9 mouse cellular contexts compared by ENCODE assay signal in genomic region chr1:75248041-75248772, GRCm38 (mm10). TPM values are rescaled to one million over a fixed set of nuclear protein-coding genes. Genes with fewer than 3 reads are reported as not detected.
DNase-seq lines count a peak whose midpoint lies in the region; ATAC-seq and TF ChIP-seq lines count a peak whose summit lies in the region.
"Had no signal": no experiment of that assay in that cellular context is flagged by ENCODE, and none has a peak within 500 bp of the region (broad histone marks: within the 10 kb centered on the region; RNA-seq: fewer than 3 reads in every experiment).

No protein-coding gene starts in this region.

- DNase-seq in adrenal gland, postnatal 25 days, result peak; percentile 71
- DNase-seq in heart, adult 18-20 months, result peak; percentile 77 to 85
- DNase-seq in limb, embryonic 14.5 days (ENCODE audit: low spot score), result no peak
- peak; percentile 76 for DNase-seq in stomach, postnatal 0 days (ENCODE audit: low spot score)
- DNase-seq in layer of hippocampus, postnatal 36 days, result no peak
- no peak for DNase-seq in B cell, adult 2 months

- no peak for TF ChIP-seq POLR2A in limb, embryonic 14.5 days (IDR thresholded peaks at IDR 0.05; ENCODE audit: borderline replicate concordance, extremely low read depth, insufficient read depth, insufficient read length)

- no peak for TF ChIP-seq EP300 in stomach, postnatal 0 days (optimal IDR thresholded peaks at IDR 0.05)

- TF ChIP-seq CTCF in stomach, postnatal 0 days (IDR thresholded peaks at IDR 0.05; ENCODE audit: low read depth), result no peak

- peak overlapping the region; percentile 19 for H3K4me3 ChIP-seq in megakaryocyte, embryonic 14.5 days (replicated peaks)
- no peak overlapping the region for H3K4me3 ChIP-seq in limb, embryonic 14.5 days (replicated peaks; ENCODE audit: low read length)
- H3K4me3 ChIP-seq in stomach, postnatal 0 days (ENCODE audit: low read depth, low read length), result no peak overlapping the region

- no peaks in the 10 kb centered on the region for H3K9me3 ChIP-seq in megakaryocyte, embryonic 14.5 days
- H3K9me3 ChIP-seq in limb, embryonic 14.5 days (ENCODE audit: control insufficient read depth, low read length), result no peaks in the 10 kb centered on the region
- no peaks in the 10 kb centered on the region for H3K9me3 ChIP-seq in stomach, postnatal 0 days (ENCODE audit: control insufficient read depth, low read length)

- peaks cover 47% of the 10 kb centered on the region for H3K36me3 ChIP-seq in megakaryocyte, embryonic 14.5 days (replicated peaks; ENCODE audit: low read length)
- H3K36me3 ChIP-seq in limb, embryonic 14.5 days (ENCODE audit: control insufficient read depth, insufficient read depth, low read length), result peaks cover 12% of the 10 kb centered on the region
- H3K36me3 ChIP-seq in stomach, postnatal 0 days (ENCODE audit: control insufficient read depth, insufficient read depth, low read length), result peaks cover 10% of the 10 kb centered on the region; the same call in 1 of the 2 replicates

- H3K9ac ChIP-seq in limb, embryonic 14.5 days (ENCODE audit: low read depth, low read length, severe bottlenecking), result no peak overlapping the region
- peak overlapping the region; percentile 31; the same call in 1 of the 2 replicates for H3K9ac ChIP-seq in stomach, postnatal 0 days (ENCODE audit: low read length)

- no peaks in the 10 kb centered on the region for H3K27me3 ChIP-seq in megakaryocyte, embryonic 14.5 days (replicated peaks)
- H3K27me3 ChIP-seq in limb, embryonic 14.5 days (ENCODE audit: control insufficient read depth, insufficient read depth, low read length), result no peaks in the 10 kb centered on the region
- H3K27me3 ChIP-seq in stomach, postnatal 0 days (ENCODE audit: control insufficient read depth, insufficient read depth, low read length), result no peaks in the 10 kb centered on the region

- H3K27ac ChIP-seq in limb, embryonic 14.5 days (replicated peaks; ENCODE audit: low read depth, low read length), result no peak overlapping the region
- H3K27ac ChIP-seq in stomach, postnatal 0 days (replicated peaks), result peak overlapping the region; percentile 70

- ATAC-seq in megakaryocyte, adult 5-6 weeks (ENCODE audit: poor library complexity, severe bottlenecking), result no peak
- ATAC-seq in limb, embryonic 14.5 days (ENCODE audit: low FRiP score, low read depth), result peak; percentile 37; the same call in 1 of the 2 replicates
- ATAC-seq in stomach, postnatal 0 days (ENCODE audit: low FRiP score, low TSS enrichment), result peak; percentile 83

- H3K4me2 ChIP-seq in limb, embryonic 14.5 days (replicated peaks; ENCODE audit: low read depth, low read length, severe bottlenecking), result no peak overlapping the region
- H3K4me2 ChIP-seq in stomach, postnatal 0 days (replicated peaks; ENCODE audit: low read depth), result no peak overlapping the region

- peaks cover 94% of the 10 kb centered on the region for H3K4me1 ChIP-seq in megakaryocyte, embryonic 14.5 days
- peaks cover 7% of the 10 kb centered on the region; the same call in 1 of the 2 replicates for H3K4me1 ChIP-seq in limb, embryonic 14.5 days (ENCODE audit: control insufficient read depth, insufficient read depth, low read length)
- H3K4me1 ChIP-seq in stomach, postnatal 0 days (replicated peaks; ENCODE audit: control insufficient read depth, insufficient read depth), result peaks cover 8% of the 10 kb centered on the region; the same call in 1 of the 2 replicates

- 39% methylated on average over 9 of the region's 9 CpGs for WGBS in limb, embryonic 14.5 days
- WGBS in stomach, postnatal 0 days, result 42% methylated on average over 9 of the region's 9 CpGs

RNA-seq across cellular contexts. Expression of gene Dnajb2, which starts 12.0 kb away (rescaled TPM):
- polyA plus RNA-seq in megakaryocyte, embryonic 14.5 days (2012; ENCODE audit: insufficient read depth, low replicate concordance), result 97.0 and 100 TPM in 2 replicates
- 1.9 and 2.6 TPM in 2 replicates for total RNA-seq in megakaryocyte, adult 5-6 weeks (2015)
- 5.9 and 7.3 TPM in 2 replicates for total RNA-seq in megakaryocyte, adult 5-6 weeks (2017)
- total RNA-seq in adrenal gland, postnatal 25 days (2021), result 67.3 and 85.6 TPM in 2 replicates
- 100 to 1,000 TPM; 123 to 127 TPM for total RNA-seq in heart, adult 18-20 months (2021)
- polyA plus RNA-seq in limb, embryonic 14.5 days (2012; rRNA removed), result 41.9 and 44.9 TPM in 2 replicates
- 20.4 and 22.4 TPM in 2 replicates for polyA plus RNA-seq in limb, embryonic 14.5 days (2014; fragmentation: Nextera tagmentation; extraction: Ambion mirVana)
- 24.2 and 25.8 TPM in 2 replicates for polyA plus RNA-seq in stomach, postnatal 0 days (2015; fragmentation: Nextera tagmentation; extraction: Ambion mirVana)
- total RNA-seq in layer of hippocampus, postnatal 36 days (2021), result 10 to 100 TPM; 74.3 to 75.8 TPM

RNA-seq across cellular contexts. Expression of gene Ptprn, which starts 16.1 kb away (rescaled TPM):
- polyA plus RNA-seq in megakaryocyte, embryonic 14.5 days (2012; ENCODE audit: insufficient read depth, low replicate concordance), result 12.4 and 22.6 TPM in 2 replicates
- total RNA-seq in megakaryocyte, adult 5-6 weeks (2015), result not detected in 2 replicates
- total RNA-seq in megakaryocyte, adult 5-6 weeks (2017), result not detected in 2 replicates
- 41.6 and 54.3 TPM in 2 replicates for total RNA-seq in adrenal gland, postnatal 25 days (2021)
- 1 to 10 TPM; 1.2 to 2.0 TPM for total RNA-seq in heart, adult 18-20 months (2021)
- polyA plus RNA-seq in limb, embryonic 14.5 days (2012; rRNA removed), result 0.42 and 0.54 TPM in 2 replicates
- polyA plus RNA-seq in limb, embryonic 14.5 days (2014; fragmentation: Nextera tagmentation; extraction: Ambion mirVana), result 0.12 and 0.44 TPM in 2 replicates
- polyA plus RNA-seq in stomach, postnatal 0 days (2015; fragmentation: Nextera tagmentation; extraction: Ambion mirVana), result 2.3 and 2.5 TPM in 2 replicates
- total RNA-seq in layer of hippocampus, postnatal 36 days (2021), result 100 to 1,000 TPM; 372 to 375 TPM

RNA-seq across cellular contexts. Expression of gene A630095N17Rik, which starts 16.3 kb away (rescaled TPM):
- polyA plus RNA-seq in megakaryocyte, embryonic 14.5 days (2012; ENCODE audit: insufficient read depth, low replicate concordance), result not detected in 2 replicates
- not detected in 2 replicates for total RNA-seq in megakaryocyte, adult 5-6 weeks (2015)
- total RNA-seq in megakaryocyte, adult 5-6 weeks (2017), result not detected in 2 replicates
- total RNA-seq in adrenal gland, postnatal 25 days (2021), result not detected in 2 replicates
- total RNA-seq in heart, adult 18-20 months (2021), result not detected
- polyA plus RNA-seq in limb, embryonic 14.5 days (2012; rRNA removed), result not detected in 2 replicates
- not detected in 2 replicates for polyA plus RNA-seq in limb, embryonic 14.5 days (2014; fragmentation: Nextera tagmentation; extraction: Ambion mirVana)
- polyA plus RNA-seq in stomach, postnatal 0 days (2015; fragmentation: Nextera tagmentation; extraction: Ambion mirVana), result 0.25 TPM in 1 of 2 replicates, not detected in the other
- total RNA-seq in layer of hippocampus, postnatal 36 days (2021), result not detected
- polyA plus RNA-seq: embryonic facial prominence, embryonic 11.5 days had no signal

RNA-seq across cellular contexts. Expression of gene Tuba4a, which starts 28.5 kb away (rescaled TPM):
- 283 and 585 TPM in 2 replicates for polyA plus RNA-seq in megakaryocyte, embryonic 14.5 days (2012; ENCODE audit: insufficient read depth, low replicate concordance)
- total RNA-seq in megakaryocyte, adult 5-6 weeks (2015), result 373 and 391 TPM in 2 replicates
- 160 and 168 TPM in 2 replicates for total RNA-seq in megakaryocyte, adult 5-6 weeks (2017)
- 16.3 and 35.1 TPM in 2 replicates for total RNA-seq in adrenal gland, postnatal 25 days (2021)
- total RNA-seq in heart, adult 18-20 months (2021), result 1,000 to 10,000 TPM in 1 of 2 experiments, 100 to 1,000 TPM in 1; 973 to 1,125 TPM
- 20.9 and 25.1 TPM in 2 replicates for polyA plus RNA-seq in limb, embryonic 14.5 days (2012; rRNA removed)
- polyA plus RNA-seq in limb, embryonic 14.5 days (2014; fragmentation: Nextera tagmentation; extraction: Ambion mirVana), result 38.5 and 55.9 TPM in 2 replicates
- 314 and 325 TPM in 2 replicates for polyA plus RNA-seq in stomach, postnatal 0 days (2015; fragmentation: Nextera tagmentation; extraction: Ambion mirVana)
- 100 to 1,000 TPM; 517 to 555 TPM for total RNA-seq in layer of hippocampus, postnatal 36 days (2021)

RNA-seq across cellular contexts. Expression of gene Resp18, which starts 30.0 kb away (rescaled TPM):
- 0.26 TPM in 1 of 2 replicates, not detected in the other for polyA plus RNA-seq in megakaryocyte, embryonic 14.5 days (2012; ENCODE audit: insufficient read depth, low replicate concordance)
- not detected in 2 replicates for total RNA-seq in megakaryocyte, adult 5-6 weeks (2015)
- total RNA-seq in megakaryocyte, adult 5-6 weeks (2017), result not detected in 2 replicates
- total RNA-seq in adrenal gland, postnatal 25 days (2021), result 101 and 123 TPM in 2 replicates
- not detected for total RNA-seq in heart, adult 18-20 months (2021)
- polyA plus RNA-seq in limb, embryonic 14.5 days (2012; rRNA removed), result 0.16 TPM in 1 of 2 replicates, not detected in the other
- not detected in 2 replicates for polyA plus RNA-seq in limb, embryonic 14.5 days (2014; fragmentation: Nextera tagmentation; extraction: Ambion mirVana)
- polyA plus RNA-seq in stomach, postnatal 0 days (2015; fragmentation: Nextera tagmentation; extraction: Ambion mirVana), result 7.7 and 8.7 TPM in 2 replicates
- 100 to 1,000 TPM in 1 of 2 experiments, 10 to 100 TPM in 1; 81.7 to 106 TPM for total RNA-seq in layer of hippocampus, postnatal 36 days (2021)

Comparison
In these comparisons a context has a peak if more than half of its experiments do, and no peak if none do; other contexts are left out.
1. DNase-seq: peak in adrenal gland, postnatal 25 days (single experiment), heart, adult 18-20 months (2 of 2) and stomach, postnatal 0 days (single experiment); none in limb, embryonic 14.5 days (single experiment), layer of hippocampus, postnatal 36 days (0 of 2) and B cell, adult 2 months (0 of 2).
2. RNA of gene Ptprn, which starts 16.1 kb away (total RNA-seq): 372 to 375 TPM in layer of hippocampus, postnatal 36 days and 41.6 to 54.3 TPM in adrenal gland, postnatal 25 days; 1.2 to 2.0 TPM in heart, adult 18-20 months and not detected in megakaryocyte, adult 5-6 weeks; every median in the first group is over 10 times any median in the second.